Mouse (Mus musculus): Measurements from ENCODE around the gene Gm266.

- no peak for TF ChIP-seq POLR2A (IDR thresholded peaks at IDR 0.05; ENCODE audit: low read depth, low read length)
- no peak for TF ChIP-seq CTCF (conservative IDR thresholded peaks at IDR 0.05; ENCODE audit: insufficient read depth, insufficient read length, low read depth, low read length)
These were observed 31.6 kb downstream of the Gm266 start for GRCm38 (mm10) chr12:111454021-111454420.

All from kidney, adult 2 months (tissue).